Mouse (Mus musculus): Measurements from ENCODE around the gene Minos1. TPM values are rescaled to one million over a fixed set of nuclear protein-coding genes. Genes with fewer than 3 reads are reported as not detected.
A peak's percentile ranks its signal among the peaks of the same experiment; 100 is the strongest.

The Minos1 gene
- total RNA-seq, 2 experiments from 2014 or later: 352 to 357 TPM

GRCm38 (mm10) chr4:139075041-139075711, 55.7 kb downstream of the Minos1 start, which contains the start of gene Htr6:
Gene Htr6, minus strand, starts transcription at chr4:139075570.
- no peak for DNase-seq (ENCODE audit: low spot score in 2 of 2)

- no peak for DNase-seq (ENCODE audit: low spot score in 2 of 2)
Measured at GRCm38 (mm10) chr4:139074060-139074459, 56.9 kb downstream of the Minos1 start.

- no peak for DNase-seq (ENCODE audit: low spot score in 2 of 2)
Measured at GRCm38 (mm10) chr4:139068287-139068686, 62.6 kb downstream of the Minos1 start.

- no peak for DNase-seq (ENCODE audit: low spot score in 2 of 2)
Measured at GRCm38 (mm10) chr4:139064831-139065230, 66.1 kb downstream of the Minos1 start.

- DNase-seq (ENCODE audit: low spot score in 2 of 2): peak in 1 of 2 experiments; percentile 58
Measured at GRCm38 (mm10) chr4:139059569-139059968, 71.3 kb downstream of the Minos1 start.

GRCm38 (mm10) chr4:139058029-139058428, 72.9 kb downstream of the Minos1 start:
- no peak for DNase-seq (ENCODE audit: low spot score in 2 of 2)

GRCm38 (mm10) chr4:139057291-139057690, 73.6 kb downstream of the Minos1 start:
- DNase-seq (ENCODE audit: low spot score in 2 of 2): no peak

GRCm38 (mm10) chr4:139055744-139056143, 75.2 kb downstream of the Minos1 start:
- DNase-seq (ENCODE audit: low spot score in 2 of 2): no peak

GRCm38 (mm10) chr4:139055336-139055735, 75.6 kb downstream of the Minos1 start:
- no peak for DNase-seq (ENCODE audit: low spot score in 2 of 2)

GRCm38 (mm10) chr4:139054300-139054923, 76.5 kb downstream of the Minos1 start:
- DNase-seq (ENCODE audit: low spot score in 2 of 2): no peak

GRCm38 (mm10) chr4:139053391-139053790, 77.5 kb downstream of the Minos1 start:
- no peak for DNase-seq (ENCODE audit: low spot score in 2 of 2)

GRCm38 (mm10) chr4:139052796-139053195, 78.1 kb downstream of the Minos1 start:
- no peak for DNase-seq (ENCODE audit: low spot score in 2 of 2)

Other genes with a start within 250 kb of the Minos1 start
- gene Otud3, start 217.2 kb downstream of the Minos1 start, total RNA-seq (2021): 10 to 100 TPM in 1 of 2 experiments, 1 to 10 TPM in 1; 9.1 to 10.1 TPM
- gene Rnf186, start 164.0 kb downstream of the Minos1 start, total RNA-seq (2021): 1 to 10 TPM in 1 of 2 experiments, not detected in 1; 1.2 TPM
- 10 to 100 TPM; 16.4 to 20.8 TPM for gene Tmco4, start 158.2 kb downstream of the Minos1 start, total RNA-seq (2021)
- gene Htr6, start 55.5 kb downstream of the Minos1 start, total RNA-seq (2021): under 1 TPM; 0.76 to 0.84 TPM
- gene Nbl1, start 38.1 kb downstream of the Minos1 start, total RNA-seq (2021): 10 to 100 TPM; 47.4 to 49.2 TPM
- gene Capzb, start 61.8 kb upstream of the Minos1 start, total RNA-seq (2021): 100 to 1,000 TPM; 343 to 361 TPM
- gene Pqlc2, start 179.6 kb upstream of the Minos1 start, total RNA-seq (2021): 10 to 100 TPM in 1 of 2 experiments, 1 to 10 TPM in 1; 9.8 to 10.6 TPM
- 10 to 100 TPM; 63.6 to 67.5 TPM for gene Akr7a5, start 179.6 kb upstream of the Minos1 start, total RNA-seq (2021)
- gene Mrto4, start 221.5 kb upstream of the Minos1 start, total RNA-seq (2021): 10 to 100 TPM; 71.0 to 71.8 TPM
- 10 to 100 TPM; 53.9 to 58.1 TPM for gene Emc1, start 221.5 kb upstream of the Minos1 start, total RNA-seq (2021)
- 100 to 1,000 TPM; 114 to 124 TPM for gene Ubr4, start 221.5 kb upstream of the Minos1 start, total RNA-seq (2021)